Mouse (Mus musculus): ENCODE data around the gene Edc4. TPM values are rescaled to one million over a fixed set of nuclear protein-coding genes. Genes with fewer than 3 reads are reported as not detected.

Gene Edc4
- polyA plus RNA-seq, 1 experiment from 2014 or later, result 45.3 TPM

DNA sequence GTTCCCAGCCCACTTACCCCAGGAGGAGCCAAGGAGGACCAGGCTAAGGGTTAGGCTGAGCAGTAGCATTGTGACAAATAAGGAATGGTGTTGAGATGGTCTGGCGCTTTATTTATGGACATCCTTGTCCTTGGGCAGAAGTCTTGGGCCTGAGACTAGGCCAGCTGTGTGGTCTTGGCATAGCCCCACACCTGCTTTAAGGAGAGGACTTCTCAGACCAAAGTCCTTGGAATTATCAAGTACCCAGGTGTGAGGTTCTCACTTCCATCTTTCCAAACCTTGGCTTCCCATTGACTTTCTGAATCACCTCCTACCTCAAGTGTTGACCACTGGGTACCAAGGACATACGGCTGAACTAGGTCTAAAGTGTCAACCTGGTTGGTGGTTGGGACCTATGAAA lies 53.1 kb downstream of the Edc4 start, which contains the start of gene Ctrl:
Gene Ctrl (minus strand): TSS at position 101 of the 400 bp plus-strand sequence.
- H3K4me2 ChIP-seq, result no peak within 1 kb of the TSS
- H3K36me3 ChIP-seq, result 0 out of 2 replicates have a peak, but pooled peaks cover 16% of the 10 kb centered on the region
- no peak within 1 kb of the TSS for H3K9ac ChIP-seq (replicated peaks)
- ATAC-seq (ENCODE audit: low FRiP score), result no peak
- H3K4me3 ChIP-seq (replicated peaks), result no peak within 1 kb of the TSS
- no peaks in the 10 kb centered on the region for H3K27me3 ChIP-seq (replicated peaks)
- H3K4me1 ChIP-seq, result peaks cover 30% of the 10 kb centered on the region
- no peak within 1 kb of the TSS for H3K27ac ChIP-seq (replicated peaks)
- WGBS, result 90% methylated on average over 2 of the region's 2 CpGs
- H3K9me3 ChIP-seq (replicated peaks), result no peaks in the 10 kb centered on the region

DNA sequence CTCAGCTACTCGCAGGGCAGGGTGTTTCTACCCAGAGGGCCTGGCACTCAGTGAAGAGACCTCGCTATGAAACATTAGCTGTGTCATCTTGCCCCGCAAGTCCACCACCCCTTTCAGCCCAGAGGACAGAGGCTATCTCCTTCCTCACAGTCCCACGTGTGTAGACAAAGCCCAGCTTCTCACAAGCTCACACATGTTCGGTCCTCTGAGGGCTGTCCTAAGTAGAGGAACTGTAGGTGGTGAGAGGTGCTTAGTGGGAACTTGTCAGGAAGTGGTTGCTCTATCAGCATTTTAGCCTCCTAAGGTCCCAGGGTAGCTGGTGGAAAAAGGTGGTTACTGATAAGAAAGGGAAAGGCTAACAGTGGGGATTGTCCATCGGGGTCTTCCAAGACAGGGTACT lies 54.4 kb downstream of the Edc4 start:
- 89% methylated on average over 6 of the region's 6 CpGs for WGBS
- Histone ChIP-seq H3K4me2 (no peak overlapping the region), H3K9ac (replicated peaks) (no peak overlapping the region), H3K4me1 (peaks cover 30% of the 10 kb centered on the region), H3K27ac (replicated peaks) (no peak overlapping the region), H3K9me3 (replicated peaks) (no peaks in the 10 kb centered on the region), H3K4me3 (replicated peaks) (no peak overlapping the region), H3K36me3 (0 out of 2 replicates have a peak, but pooled peaks cover 12% of the 10 kb centered on the region), H3K27me3 (replicated peaks) (no peaks in the 10 kb centered on the region)
- ATAC-seq (ENCODE audit: low FRiP score), result no peak

DNA sequence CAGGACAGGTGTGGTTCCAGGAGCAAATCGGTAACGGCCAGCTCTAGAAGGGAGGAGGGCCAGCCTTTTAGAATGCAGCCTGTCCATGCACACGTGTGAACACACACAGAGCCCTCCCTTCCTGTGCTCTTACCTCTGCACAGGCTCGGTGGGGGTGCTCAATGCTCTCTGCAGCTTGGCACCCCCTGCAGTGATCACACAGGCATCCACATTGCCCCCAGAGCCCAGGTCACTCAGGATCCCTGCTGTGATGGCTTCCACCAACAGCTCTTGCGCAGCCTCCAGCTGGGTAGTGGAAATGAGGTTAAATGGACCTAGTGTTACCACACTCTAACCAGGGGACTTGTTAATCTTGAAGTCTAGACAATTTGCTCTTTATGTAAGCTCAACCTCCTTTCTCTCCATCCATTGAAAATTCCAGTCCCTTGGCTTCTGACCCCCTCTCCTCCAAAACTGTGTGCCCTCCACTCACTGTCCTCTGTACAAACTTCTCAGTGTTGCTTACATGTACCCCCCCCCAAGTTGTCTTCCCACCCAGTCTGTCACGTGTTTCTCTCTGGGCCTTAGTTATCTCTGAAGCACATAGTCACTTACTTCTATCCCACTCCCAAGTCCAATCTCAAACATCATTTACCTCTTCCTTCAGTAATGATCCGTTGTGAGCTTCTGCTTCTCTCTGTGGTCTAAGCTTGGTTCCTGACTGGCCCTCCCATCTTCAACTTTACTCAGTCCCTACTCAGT lies 55.4 kb downstream of the Edc4 start:
- Histone ChIP-seq H3K9ac (replicated peaks) (peak overlapping the region; percentile 82), H3K4me2 (peak overlapping the region; percentile 94), H3K36me3 (0 out of 2 replicates have a peak, but pooled peaks cover 12% of the 10 kb centered on the region), H3K4me1 (peaks cover 26% of the 10 kb centered on the region), H3K27me3 (replicated peaks) (no peaks in the 10 kb centered on the region), H3K4me3 (replicated peaks) (peak overlapping the region; percentile 77), H3K9me3 (replicated peaks) (no peaks in the 10 kb centered on the region), H3K27ac (replicated peaks) (peak overlapping the region; percentile 94)
- ATAC-seq (ENCODE audit: low FRiP score), result no peak
- WGBS, result 30% methylated on average over 7 of the region's 7 CpGs

DNA sequence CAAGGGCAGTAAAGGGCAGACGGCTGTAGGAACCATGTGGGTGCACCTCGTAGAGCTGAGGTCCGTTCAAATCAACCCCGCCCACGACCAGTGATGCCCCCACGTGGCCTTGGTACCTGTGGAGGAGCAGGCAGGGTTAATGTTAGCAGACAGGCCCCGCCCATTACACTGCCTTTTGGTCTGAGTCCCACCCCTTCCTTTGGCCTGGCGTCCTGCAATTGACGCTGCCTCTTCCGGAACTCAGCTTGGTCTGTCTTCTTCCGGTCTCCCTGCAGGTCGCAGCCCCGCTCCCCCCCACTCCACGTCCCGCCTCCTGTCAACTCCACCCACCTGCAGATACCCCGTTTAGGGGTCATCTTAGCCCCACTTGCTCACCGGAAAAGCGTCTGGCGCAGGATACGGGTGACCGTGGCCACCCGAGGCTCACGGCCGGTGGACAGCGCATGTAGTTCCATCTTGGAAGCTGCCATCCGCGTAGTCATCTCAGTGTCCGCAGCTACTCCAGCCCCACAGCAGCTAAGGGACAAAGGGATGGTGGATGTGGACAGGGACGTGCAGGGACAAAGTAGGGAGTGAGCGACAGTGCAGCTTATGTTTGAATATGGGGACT lies 56.3 kb downstream of the Edc4 start:
- peak; percentile 91 for ATAC-seq (ENCODE audit: low FRiP score)
- under 1% methylated on average over 30 of the region's 30 CpGs for WGBS
- no peaks in the 10 kb centered on the region for H3K27me3 ChIP-seq (replicated peaks)

DNA sequence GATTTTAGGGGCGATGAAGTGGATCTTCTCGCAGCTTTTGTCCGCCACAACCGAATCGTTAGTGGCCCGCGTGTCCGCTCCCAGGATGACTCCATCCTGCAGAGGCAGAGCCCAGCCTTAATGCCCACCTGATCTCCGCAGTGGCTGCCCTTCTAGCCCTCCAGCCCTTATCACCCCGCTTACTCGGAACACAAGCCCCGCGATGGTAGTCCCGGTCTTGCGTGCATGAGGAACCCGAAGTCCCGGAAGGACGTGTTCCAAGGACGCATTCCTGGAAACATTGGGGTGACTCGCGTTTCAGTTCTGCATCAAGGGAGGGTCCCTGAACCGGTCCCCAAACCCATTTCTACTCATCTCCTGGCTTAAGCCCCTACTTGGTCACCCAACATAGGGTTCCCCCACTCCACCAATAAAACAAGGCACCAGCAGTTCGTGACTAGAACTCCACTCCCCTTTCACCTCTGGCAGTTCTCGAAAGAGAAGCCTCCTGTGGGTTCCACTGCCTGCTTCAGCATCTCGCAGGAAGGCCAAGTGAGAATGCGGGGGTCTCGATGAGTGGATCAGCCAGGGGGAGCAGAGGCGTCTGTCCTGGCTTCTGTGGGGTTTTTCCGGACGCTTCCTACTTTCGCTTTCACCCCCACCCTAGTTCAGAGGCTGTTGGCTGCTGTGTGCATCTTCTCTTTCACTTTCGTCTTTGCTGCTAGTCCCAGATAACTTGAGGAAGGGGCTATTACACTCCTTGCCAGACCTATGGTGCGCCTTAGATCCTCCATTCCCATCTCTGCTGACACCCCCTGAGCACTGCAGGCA lies 57.0 kb downstream of the Edc4 start:
- H3K36me3 ChIP-seq, result 0 out of 2 replicates have a peak, but pooled peaks cover under 1% of the 10 kb centered on the region
- peak overlapping the region; percentile 94 for H3K27ac ChIP-seq (replicated peaks)
- H3K4me2 ChIP-seq, result peak overlapping the region; percentile 94
- H3K4me1 ChIP-seq, result peaks cover 26% of the 10 kb centered on the region
- peak overlapping the region; percentile 82 for H3K9ac ChIP-seq (replicated peaks)
- ATAC-seq (ENCODE audit: low FRiP score), result peak; percentile 63
- no peaks in the 10 kb centered on the region for H3K9me3 ChIP-seq (replicated peaks)
- H3K4me3 ChIP-seq (replicated peaks), result peak overlapping the region; percentile 77
- H3K27me3 ChIP-seq (replicated peaks), result no peaks in the 10 kb centered on the region
- 1% methylated on average over 33 of the region's 33 CpGs for WGBS

More for the DNA sequence above, 56.3 kb downstream of the Edc4 start:
- Histone ChIP-seq H3K9ac (replicated peaks) (peak overlapping the region; percentile 82), H3K4me2 (peak overlapping the region; percentile 94), H3K27ac (replicated peaks) (peak overlapping the region; percentile 94), H3K9me3 (replicated peaks) (no peaks in the 10 kb centered on the region), H3K4me1 (peaks cover 26% of the 10 kb centered on the region), H3K4me3 (replicated peaks) (peak overlapping the region; percentile 77), H3K36me3 (0 out of 2 replicates have a peak, but pooled peaks cover 7% of the 10 kb centered on the region)

DNA sequence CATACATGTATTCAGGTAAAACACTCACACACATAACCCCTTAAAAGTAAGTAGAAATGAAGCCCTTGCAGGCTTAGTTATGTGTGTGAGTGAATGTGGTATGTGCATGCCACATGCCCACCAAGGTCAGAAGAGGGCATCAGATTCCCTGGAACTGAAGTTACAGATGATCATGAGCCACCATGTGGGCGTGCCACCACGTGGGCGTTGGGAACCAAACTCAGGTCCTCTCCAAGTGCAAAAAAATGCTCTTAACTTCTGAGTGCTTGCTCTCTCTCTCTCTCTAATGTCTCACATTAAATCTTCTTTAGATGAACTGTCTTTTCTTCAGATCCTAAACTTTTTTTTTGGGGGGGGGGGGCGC lies 57.6 kb downstream of the Edc4 start, which contains the start of gene Psmb10:
Gene Psmb10 (minus strand): TSS at position 139 of the 364 bp plus-strand sequence.
- Histone ChIP-seq H3K4me2 (peak within 1 kb of the TSS; percentile 94), H3K9me3 (replicated peaks) (no peaks in the 10 kb centered on the region), H3K36me3 (no peaks in the 10 kb centered on the region), H3K27ac (replicated peaks) (peak within 1 kb of the TSS; percentile 94), H3K4me1 (peaks cover 26% of the 10 kb centered on the region), H3K27me3 (replicated peaks) (no peaks in the 10 kb centered on the region), H3K9ac (replicated peaks) (peak within 1 kb of the TSS; percentile 82), H3K4me3 (replicated peaks) (peak within 1 kb of the TSS; percentile 77)
- 37% methylated on average over 4 of the region's 4 CpGs for WGBS
- no peak for ATAC-seq (ENCODE audit: low FRiP score)

- H3K27ac ChIP-seq (replicated peaks), result no peak overlapping the region
- no peaks in the 10 kb centered on the region for H3K27me3 ChIP-seq (replicated peaks)
- no peak overlapping the region for H3K4me2 ChIP-seq
- no peak overlapping the region for H3K9ac ChIP-seq (replicated peaks)
- H3K9me3 ChIP-seq (replicated peaks), result no peaks in the 10 kb centered on the region
- no peak overlapping the region for H3K4me3 ChIP-seq (replicated peaks)
- peaks cover 11% of the 10 kb centered on the region; the same call in 1 of the 2 replicates for H3K4me1 ChIP-seq
- 91% methylated on average over 11 of the region's 11 CpGs for WGBS
- no peaks in the 10 kb centered on the region for H3K36me3 ChIP-seq
- ATAC-seq (ENCODE audit: low FRiP score), result no peak
These were observed 61.3 kb downstream of the Edc4 start for GRCm38 (mm10) chr8:105942026-105942425.

GRCm38 (mm10) chr8:105942542-105942941 lies 61.9 kb downstream of the Edc4 start:
- no peak overlapping the region for H3K4me3 ChIP-seq (replicated peaks)
- no peak overlapping the region for H3K9ac ChIP-seq (replicated peaks)
- no peak overlapping the region for H3K4me2 ChIP-seq
- H3K36me3 ChIP-seq, result no peaks in the 10 kb centered on the region
- no peak for ATAC-seq (ENCODE audit: low FRiP score)
- H3K9me3 ChIP-seq (replicated peaks), result no peaks in the 10 kb centered on the region
- 91% methylated on average over 5 of the region's 5 CpGs for WGBS
- H3K27me3 ChIP-seq (replicated peaks), result no peaks in the 10 kb centered on the region
- H3K27ac ChIP-seq (replicated peaks), result no peak overlapping the region
- H3K4me1 ChIP-seq, result peaks cover 11% of the 10 kb centered on the region; the same call in 1 of the 2 replicates

- H3K27ac ChIP-seq (replicated peaks), result 0 out of 2 replicates have a peak within 1 kb of the TSS, but pooled peaks have one; percentile 23
- no peak within 1 kb of the TSS for H3K4me2 ChIP-seq
- WGBS, result 67% methylated on average over 7 of the region's 8 CpGs
- peak; percentile 64; the same call in 1 of the 2 replicates for ATAC-seq (ENCODE audit: low FRiP score)
- H3K9me3 ChIP-seq (replicated peaks), result no peaks in the 10 kb centered on the region
- no peak within 1 kb of the TSS for H3K4me3 ChIP-seq (replicated peaks)
- no peak within 1 kb of the TSS for H3K9ac ChIP-seq (replicated peaks)
- H3K4me1 ChIP-seq, result peaks cover 4% of the 10 kb centered on the region; the same call in 1 of the 2 replicates
- no peaks in the 10 kb centered on the region for H3K36me3 ChIP-seq
- H3K27me3 ChIP-seq (replicated peaks), result no peaks in the 10 kb centered on the region
These were observed 62.6 kb downstream of the Edc4 start, which contains the start of gene Lcat for GRCm38 (mm10) chr8:105943321-105943739. Gene Lcat (minus strand): TSS chr8:105943382.
